Mouse (Mus musculus): Measurements from ENCODE around the gene Aunip.
"Not testable (repeated sequence)": the region's sequence is repeated elsewhere in the genome, so short reads cannot be mapped to it uniquely, and the experiment has no call there.

The Aunip gene

DNA sequence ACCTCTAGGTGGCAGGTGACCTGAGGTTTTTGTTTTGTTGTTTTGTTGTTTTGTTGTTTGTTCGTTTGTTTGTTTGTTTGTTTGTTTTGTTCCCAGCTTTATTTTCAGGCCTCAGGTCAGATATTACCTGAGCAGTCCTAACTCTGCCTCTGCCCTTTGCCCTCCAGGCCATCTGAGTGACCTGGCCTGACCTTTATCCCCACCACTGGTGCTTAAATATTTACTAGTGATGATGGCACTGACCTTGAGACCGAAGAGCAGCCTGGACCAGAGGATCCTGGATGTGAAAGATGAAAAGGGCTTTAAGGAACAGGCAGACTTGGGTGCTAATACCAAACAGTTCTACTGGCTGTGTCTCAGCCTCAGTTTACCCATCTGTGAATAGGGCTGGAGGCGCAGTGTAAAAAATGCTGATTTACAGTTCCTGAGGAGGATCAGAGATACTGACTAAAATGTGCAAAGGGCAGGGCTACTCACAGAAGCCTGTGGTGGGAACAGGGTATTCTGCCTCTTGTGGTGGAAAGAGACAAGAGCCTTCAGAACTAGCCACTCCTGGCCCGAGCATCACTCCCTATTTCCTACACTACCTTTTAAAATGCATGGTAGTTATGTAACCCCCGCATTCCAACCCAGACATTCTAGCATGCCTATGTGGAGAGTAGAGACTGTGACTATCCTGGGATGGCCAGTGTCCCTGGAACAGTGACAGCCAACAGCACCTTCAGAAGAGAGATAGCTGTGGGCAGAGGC is 25.5 kb upstream of the Aunip start:
- DNase-seq (ENCODE audit: low spot score) = no peak

DNA sequence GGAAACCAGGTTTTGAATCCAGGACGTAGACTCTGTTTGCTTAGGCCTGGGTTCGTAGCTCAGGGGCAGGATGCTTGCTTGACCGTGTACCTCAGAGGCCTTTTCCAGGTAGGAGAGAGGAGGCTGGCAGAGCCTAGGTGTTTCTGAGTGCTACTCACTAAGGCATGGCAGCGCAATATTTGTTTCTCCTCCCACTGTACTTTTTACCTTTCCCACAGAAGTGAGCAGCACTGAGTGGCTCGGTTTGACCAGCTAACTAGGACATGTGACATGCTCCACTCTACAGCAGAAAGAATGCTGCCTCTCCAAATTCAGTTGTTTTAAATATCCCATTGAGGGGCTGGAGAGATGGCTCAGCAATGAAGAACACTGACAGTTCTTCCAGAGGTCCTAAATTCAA is 22.6 kb upstream of the Aunip start:
- DNase-seq (ENCODE audit: low spot score) = no peak

DNA sequence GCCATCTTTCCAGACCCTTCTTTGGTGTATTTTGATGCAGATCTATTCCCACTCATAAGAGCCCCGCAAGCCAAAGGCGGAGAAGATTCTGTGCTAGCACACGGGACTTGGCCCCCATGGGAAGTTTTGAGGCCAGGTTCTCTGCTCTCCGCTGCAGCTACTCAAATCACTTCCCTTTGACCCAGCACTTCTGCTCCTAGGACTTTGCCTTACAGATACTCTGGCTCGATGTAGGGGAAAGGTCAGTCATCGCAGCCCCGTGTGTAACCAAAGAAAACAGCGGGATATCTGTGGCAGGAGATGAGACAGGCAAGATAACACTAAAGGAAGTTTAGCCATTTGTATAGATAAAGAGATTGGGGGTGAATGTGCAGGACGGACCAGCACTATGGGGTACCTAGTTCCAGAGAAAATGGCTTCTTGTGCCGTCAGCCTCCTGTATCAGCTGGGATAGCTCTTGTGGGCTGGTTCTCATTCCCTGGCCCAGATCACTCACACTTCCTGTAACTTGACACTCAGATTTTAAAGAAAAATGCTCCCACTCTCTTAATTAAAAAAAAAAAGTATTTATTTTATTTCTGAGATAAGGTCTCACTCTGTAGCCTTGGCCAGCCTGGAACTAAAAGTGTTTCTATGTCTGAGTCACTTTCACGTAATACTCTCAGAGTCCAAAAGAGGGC is 20.7 kb upstream of the Aunip start:
- no peak for DNase-seq (ENCODE audit: low spot score)

DNA sequence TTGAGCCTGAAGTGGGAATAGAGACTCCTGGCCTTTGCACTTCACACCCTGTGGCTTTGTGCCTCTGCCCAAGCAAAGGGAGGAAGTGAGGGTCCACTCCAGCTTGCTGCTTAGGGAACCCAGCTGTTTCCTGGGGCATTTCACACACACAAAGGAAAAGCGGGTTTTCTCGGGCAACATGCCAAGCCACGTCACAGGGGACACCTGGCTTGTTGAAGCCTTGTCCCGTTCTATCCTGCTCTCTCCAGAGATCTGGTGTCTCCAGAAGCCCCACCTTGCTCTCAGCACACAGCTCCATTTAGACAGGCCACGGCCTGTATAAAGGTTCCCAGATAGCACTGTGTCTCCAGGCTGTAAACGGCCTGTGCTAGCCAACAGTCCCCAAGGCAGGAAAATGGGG is 19.1 kb upstream of the Aunip start:
- no peak for DNase-seq (ENCODE audit: low spot score)

- not testable (repeated sequence) for DNase-seq (ENCODE audit: low spot score)
Observed at GRCm38 (mm10) chr4:134494161-134494560, 16.6 kb upstream of the Aunip start.

GRCm38 (mm10) chr4:134494780-134495545 is 15.8 kb upstream of the Aunip start:
- DNase-seq (ENCODE audit: low spot score) = peak; percentile 43

DNA sequence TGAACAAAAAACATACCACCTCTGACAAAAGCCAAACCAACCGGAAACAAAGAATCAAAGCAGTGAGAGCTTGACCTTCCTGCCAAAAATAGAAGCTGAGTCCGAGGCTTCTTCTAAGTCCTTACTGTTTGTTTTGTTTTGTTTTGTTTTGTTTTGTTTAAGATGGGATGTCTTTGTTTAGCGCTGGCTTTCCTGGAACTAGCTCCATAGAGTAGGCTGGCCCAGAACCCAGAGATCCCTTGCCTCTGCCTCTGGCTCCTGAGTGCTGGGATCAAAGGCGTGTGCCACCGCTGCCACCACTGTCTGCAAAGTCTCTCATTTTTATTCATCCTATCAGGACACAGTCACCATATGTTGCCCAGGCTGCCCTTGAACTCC is 15.3 kb upstream of the Aunip start:
- no peak for DNase-seq (ENCODE audit: low spot score)

- DNase-seq (ENCODE audit: low spot score) = peak; percentile 56
Observed at GRCm38 (mm10) chr4:134496595-134497210, 14.1 kb upstream of the Aunip start, which contains the start of gene Paqr7. Gene Paqr7 (plus strand): TSS chr4:134496697.

DNA sequence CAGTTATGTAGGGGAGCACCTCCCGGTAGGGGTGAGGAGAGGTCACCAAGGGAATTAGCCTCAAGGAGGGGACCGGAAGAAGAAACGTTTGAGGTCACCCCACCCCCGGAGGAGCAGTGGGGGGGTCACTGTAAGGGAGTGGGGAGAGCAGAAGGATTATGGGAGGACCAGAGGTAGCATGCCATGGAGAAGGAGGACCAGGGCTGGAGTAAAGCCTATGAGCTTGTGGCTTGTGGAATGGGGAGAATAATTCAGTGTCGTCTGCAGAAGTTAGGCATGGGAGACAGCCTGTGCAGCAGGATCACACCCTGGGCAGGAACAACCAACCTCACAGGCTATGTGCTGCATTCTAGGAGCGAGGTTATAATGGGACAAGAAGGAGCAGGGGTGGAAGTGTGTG is 13.6 kb upstream of the Aunip start:
- DNase-seq (ENCODE audit: low spot score) = no peak

DNA sequence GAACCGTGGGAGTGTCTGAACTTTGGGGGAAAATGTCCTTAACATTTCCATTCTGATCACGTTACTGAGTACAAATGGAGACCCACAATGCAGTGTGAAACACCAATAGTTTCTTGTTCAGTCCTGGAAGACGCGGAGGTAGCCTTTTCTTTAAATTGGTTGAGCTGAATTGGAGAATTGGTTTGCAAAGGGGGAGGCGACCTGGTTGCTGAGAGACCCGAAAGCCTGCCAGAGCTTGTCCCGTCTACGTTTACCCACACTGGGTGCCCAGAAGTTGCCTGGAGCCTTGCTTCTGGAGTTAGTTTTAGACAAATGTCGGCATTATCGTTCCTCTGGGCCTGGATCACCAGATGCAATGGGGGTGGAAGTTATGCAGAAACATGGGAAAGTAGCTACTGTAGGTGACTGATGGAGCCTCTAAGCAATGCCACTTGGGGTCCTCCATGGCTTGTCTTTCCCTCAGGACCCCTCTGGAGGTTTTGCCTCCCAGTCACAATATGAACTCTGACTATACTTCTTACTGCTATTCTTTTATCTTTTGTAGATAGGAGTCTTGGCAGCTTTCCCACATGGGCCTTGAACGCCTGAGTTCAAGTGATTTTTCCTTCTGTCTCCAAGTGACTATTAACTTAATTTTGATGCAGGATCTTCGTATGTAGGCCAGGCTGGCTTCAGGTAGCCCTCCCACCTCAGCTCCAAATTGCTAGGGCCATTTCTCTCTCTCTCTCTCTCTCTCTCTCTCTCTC is 12.6 kb upstream of the Aunip start:
- no peak for DNase-seq (ENCODE audit: low spot score)

DNA sequence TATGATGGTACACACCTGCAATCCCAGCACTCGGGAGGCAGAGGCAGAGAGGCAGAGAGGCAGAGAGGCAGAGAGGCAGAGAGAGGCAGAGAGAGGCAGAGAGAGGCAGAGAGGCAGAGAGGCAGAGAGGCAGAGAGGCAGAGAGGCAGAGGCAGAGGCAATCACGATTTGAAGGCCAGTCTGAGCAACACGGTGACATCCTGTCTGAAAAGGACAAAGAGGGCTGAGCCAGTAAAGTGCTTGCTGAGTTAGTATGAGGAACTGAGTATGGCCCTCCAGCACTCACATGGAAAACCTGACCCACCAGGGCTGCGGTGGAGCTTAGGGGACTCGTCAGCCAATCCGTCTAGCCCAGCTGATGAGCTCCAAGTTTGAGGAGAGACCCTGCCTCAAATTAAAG is 11.8 kb upstream of the Aunip start:
- DNase-seq (ENCODE audit: low spot score) = not testable (repeated sequence)

DNA sequence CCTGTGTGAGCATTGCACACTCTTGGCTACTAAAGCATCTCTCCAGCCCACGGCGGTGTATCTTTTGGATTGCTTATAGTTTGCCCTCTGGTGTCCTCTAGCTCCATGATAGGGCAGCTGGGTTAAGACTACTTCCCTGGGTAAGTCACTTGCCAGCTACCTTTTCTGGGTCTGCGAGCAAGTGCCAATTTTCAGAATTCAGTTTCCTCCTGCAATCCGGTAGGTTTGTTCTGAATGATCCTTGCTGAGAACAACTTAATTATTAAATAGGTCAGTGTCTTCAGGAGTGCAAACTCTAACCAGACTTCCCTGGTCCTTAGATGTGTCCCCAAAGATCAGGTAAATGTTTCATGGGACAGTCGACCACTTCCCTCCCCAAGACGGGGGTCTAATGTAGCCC is 9.7 kb upstream of the Aunip start:
- no peak for DNase-seq (ENCODE audit: low spot score)

DNA sequence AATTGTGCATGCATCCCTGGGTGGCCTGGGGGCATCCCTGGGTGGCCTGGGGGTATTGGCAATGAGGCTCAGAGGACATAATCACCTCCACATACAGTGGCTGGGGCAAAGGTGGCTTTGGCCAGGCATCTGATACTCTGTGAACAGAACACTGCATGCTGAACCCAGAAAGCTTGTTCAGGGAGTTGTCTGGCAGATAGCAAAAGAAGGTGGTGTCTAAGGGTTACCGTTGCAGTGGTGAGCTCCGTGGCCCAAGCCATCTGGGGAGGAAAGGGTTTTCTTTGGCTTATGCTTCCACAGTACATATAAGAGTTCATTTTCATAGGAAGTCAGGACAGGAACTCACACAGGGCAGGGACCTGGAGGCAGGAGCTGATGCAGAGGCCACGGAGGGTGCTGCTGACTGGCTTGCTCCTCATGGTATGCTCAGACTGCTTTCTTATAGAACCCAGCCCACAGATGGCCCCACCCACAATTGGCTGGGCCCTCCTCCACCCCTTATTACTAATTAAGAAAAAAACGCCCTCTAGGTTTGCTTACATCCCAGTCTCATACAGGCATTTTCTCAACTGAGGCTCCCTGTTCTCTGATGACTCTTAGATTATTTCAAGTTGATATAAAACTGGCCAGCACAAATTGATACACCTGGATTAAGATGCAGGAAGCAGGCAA is 7.0 kb upstream of the Aunip start:
- no peak for DNase-seq (ENCODE audit: low spot score)

DNA sequence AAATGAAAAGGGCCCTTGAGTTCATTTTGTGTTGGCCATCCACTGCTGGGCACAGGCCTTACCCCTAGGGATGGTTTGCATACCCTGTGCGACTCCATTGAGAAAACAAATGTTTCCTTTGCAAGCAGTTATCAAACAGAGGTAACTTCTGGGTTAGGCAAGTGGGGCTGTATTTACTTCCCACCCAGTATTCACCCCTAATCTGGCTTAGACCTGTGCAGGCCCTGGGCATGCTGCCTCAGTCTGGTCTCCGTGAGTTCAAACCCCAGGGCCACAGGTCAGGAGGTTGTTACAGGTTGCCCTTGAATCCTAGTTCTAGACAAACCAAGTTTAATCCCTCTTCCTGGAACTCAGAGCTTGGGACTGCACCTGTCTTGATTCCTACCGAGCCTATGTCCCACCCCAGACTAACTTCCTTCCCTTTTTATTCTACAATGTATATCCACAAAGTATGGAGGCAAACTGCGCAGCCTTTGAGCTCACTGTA is 5.5 kb upstream of the Aunip start:
- DNase-seq (ENCODE audit: low spot score) = no peak

DNA sequence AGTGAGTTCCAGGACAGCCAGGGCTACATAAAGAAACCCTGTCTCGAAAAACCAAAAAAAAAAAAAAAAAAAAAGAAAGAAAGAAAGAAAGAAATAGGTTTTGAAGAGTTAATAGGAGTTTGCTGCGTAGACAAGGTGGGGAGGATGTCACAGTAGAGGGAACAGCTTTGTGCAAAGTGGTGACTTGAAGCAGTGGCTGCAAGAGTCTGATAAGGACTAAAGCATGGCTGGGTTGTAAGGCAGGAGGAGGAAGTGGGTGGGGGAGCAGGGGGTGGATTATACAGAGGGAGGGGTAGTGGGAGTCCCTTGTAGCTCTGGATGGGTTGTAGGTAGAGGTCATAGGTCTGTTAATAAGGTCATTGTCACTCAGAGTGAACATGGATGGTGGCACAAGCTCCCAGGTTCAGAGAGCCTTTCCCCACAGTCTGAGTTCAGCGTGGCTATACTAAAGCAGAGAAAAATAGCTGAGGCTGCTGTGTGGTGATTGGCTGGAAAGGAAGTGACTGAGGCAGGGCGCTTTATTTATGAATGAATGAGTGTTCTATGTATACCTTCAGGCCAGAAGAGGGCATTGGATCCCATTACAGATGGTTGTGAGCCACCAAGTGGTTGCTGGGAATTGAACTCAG is 4.7 kb upstream of the Aunip start:
- no peak for DNase-seq (ENCODE audit: low spot score)

- DNase-seq (ENCODE audit: low spot score) = no peak
Observed at GRCm38 (mm10) chr4:134506713-134507112, 4.1 kb upstream of the Aunip start.

DNA sequence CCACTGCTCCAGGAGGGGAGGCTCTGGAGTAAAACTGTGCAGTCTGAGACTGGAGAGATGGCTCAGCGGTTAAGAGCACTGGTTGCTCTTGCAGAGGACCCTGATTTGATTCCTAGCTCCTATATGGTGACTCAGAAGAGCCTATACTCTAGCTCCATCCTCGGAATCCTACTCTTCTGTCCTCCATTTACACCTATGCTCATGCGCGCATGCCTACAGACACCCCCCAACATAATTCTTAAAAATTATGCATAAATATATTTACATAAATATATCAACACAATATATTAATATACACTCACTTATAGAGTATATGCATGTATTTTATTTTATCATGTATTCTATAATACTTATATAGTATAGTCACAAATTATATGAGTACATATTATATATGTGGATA is 403 bp upstream of the Aunip start:
- DNase-seq (ENCODE audit: low spot score) = no peak

GRCm38 (mm10) chr4:134511730-134512129 is 931 bp downstream of the Aunip start:
- no peak for DNase-seq (ENCODE audit: low spot score)

DNA sequence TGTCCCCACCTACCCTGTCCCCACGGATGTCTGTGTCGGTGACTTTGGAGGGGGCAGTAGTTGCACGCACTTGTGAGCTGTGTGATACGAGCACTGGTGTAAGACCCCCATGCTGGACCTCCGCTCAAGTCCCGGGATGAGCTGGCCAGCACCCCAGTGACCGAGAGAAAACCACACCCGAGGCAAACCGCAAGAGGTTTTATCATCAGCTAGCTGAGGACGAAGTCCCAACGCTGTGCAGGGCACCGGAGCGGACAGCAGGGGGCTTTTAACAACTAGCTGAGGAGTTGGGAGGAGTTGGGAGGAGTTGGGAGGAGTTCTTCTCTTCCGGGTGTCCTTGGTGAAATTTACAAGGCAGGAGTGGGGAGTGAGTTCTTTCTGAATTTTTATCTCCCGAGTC is 2.0 kb downstream of the Aunip start:
- peak; percentile 73 for DNase-seq (ENCODE audit: low spot score)

DNA sequence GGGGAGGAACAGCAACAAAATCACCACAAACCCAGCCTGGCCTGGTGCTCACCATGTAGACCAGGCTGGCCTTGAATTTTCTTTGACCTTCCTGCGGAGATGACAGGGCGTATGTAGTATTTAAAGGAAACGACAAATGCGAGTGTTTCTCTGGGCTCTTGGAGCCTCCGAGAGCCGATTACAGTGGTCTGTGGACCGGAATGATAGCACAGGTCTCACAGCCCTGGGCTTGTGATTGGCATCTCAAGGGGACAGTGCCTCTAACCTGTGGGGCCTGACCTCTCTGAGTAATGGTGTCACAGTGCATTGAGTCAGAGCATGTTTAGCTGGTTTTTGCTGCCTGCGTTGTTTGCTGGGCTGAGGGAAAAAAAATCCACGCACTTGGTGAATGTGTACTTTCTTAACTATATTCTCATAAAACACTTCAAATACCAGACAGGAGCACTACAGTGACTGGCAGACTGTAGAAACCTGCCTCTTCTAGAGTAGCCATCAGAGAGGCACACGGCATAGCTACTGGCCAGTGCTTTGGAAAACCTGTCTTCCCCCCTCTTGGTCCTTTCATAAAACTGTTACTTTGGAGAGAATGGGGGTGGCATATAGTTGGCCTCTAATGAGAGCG is 3.6 kb downstream of the Aunip start:
- no peak for DNase-seq (ENCODE audit: low spot score)
